Mouse (Mus musculus) liver, adult 2 months (tissue): Measurements from ENCODE around the gene Tubb5. TPM values are rescaled to one million over a fixed set of nuclear protein-coding genes. Genes with fewer than 3 reads are reported as not detected.

Experiments
- DNase-seq: peaks from one replicate; pipeline ENCODE4 v3.0.0-alpha.2; 2011; ENCODE audit warnings: low read depth, low spot score; ENCODE audit errors: extremely low read depth
- H3K27ac ChIP-seq: fragments of 200-500 bp; replicated peaks from 2 replicates; pipeline ENCODE4 v1.5.1; 2012; ENCODE audit warnings: low read depth, mild to moderate bottlenecking, control low read depth, inconsistent platforms, low read length; ENCODE audit not compliant: insufficient read depth
- H3K27me3 ChIP-seq: fragments of 200-500 bp; 2 replicates; pipeline ENCODE4 v1.6.1; 2012; ENCODE audit warnings: mild to moderate bottlenecking, moderate library complexity, low read length, inconsistent platforms; ENCODE audit not compliant: control insufficient read depth, insufficient read depth
- H3K36me3 ChIP-seq: fragments of 200-500 bp; 2 replicates; pipeline ENCODE4 v1.6.1; 2012; ENCODE audit warnings: low read length, inconsistent platforms; ENCODE audit not compliant: control insufficient read depth, insufficient read depth
- H3K4me1 ChIP-seq: fragments of 200-500 bp; 2 replicates; pipeline ENCODE4 v1.6.1; 2011; ENCODE audit warnings: low read length; ENCODE audit not compliant: control insufficient read depth, insufficient read depth
- H3K4me3 ChIP-seq: fragments of 200-500 bp; 2 replicates; pipeline ENCODE4 v1.5.1; 2011; ENCODE audit warnings: low read depth, mild to moderate bottlenecking, control low read depth, low read length, moderate library complexity; ENCODE audit not compliant: insufficient read depth
- H3K79me2 ChIP-seq: fragments of 200-500 bp; 2 replicates; pipeline ENCODE4 v1.6.1; 2012; ENCODE audit warnings: inconsistent platforms, mild to moderate bottlenecking, low read length, moderate library complexity; ENCODE audit not compliant: control insufficient read depth, insufficient read depth
- H3K9ac ChIP-seq: fragments of 200-500 bp; 2 replicates; pipeline ENCODE4 v1.6.1; 2012; ENCODE audit warnings: low read depth, mild to moderate bottlenecking, control low read depth, inconsistent platforms, low read length
- CTCF ChIP-seq: fragments of 200-500 bp; IDR thresholded peaks from 2 replicates; pipeline ENCODE4 v1.5.1; 2011; ENCODE audit warnings: low read depth, low read length, control low read depth
- POLR2A ChIP-seq: fragments of 200-500 bp; IDR thresholded peaks from 2 replicates; pipeline ENCODE4 v1.6.1; 2011; ENCODE audit warnings: low read length, control low read depth; ENCODE audit not compliant: insufficient read depth; ENCODE audit errors: extremely low read depth
- WGBS: fragments of 180-500 bp; shearing (Covaris S2); methylation state at CpG from one replicate; pipeline ENCODE4 v1.1.7; 2018; 5-methylcytosine and 5-hydroxymethylcytosine counted together
- polyA plus RNA-seq: library from polyadenylated mRNA; depleted of rRNA; stranded (reverse); fragments of >200 nt; gene quantifications from 2 replicates; pipeline ENCODE4 v1.2.3, GENCODE M21; 2012
- total RNA-seq: library from RNA; depleted of rRNA; stranded (reverse); fragments of >200 nt; gene quantifications from 2 replicates; pipeline ENCODE4 v1.2.3, GENCODE M21; 2014

Tubb5 gene
- total and polyA plus RNA-seq, 2 experiments: 37.5 to 62.2 TPM

GRCm38 (mm10) chr17:35820111-35820510, 18.0 kb downstream of the Tubb5 start:
- no peaks in the 10 kb centered on the region for H3K27me3 ChIP-seq
- H3K36me3 ChIP-seq: no peaks in the 10 kb centered on the region
- WGBS: 86% methylated on average over 5 of the region's 5 CpGs
- H3K4me1 ChIP-seq: peaks cover 18% of the 10 kb centered on the region
- DNase-seq: no peak
- H3K27ac ChIP-seq: no peak overlapping the region
- no peaks in the 10 kb centered on the region for H3K79me2 ChIP-seq
- no peak overlapping the region for H3K9ac ChIP-seq
- TF ChIP-seq CTCF (no peak), POLR2A (no peak)
- no peak overlapping the region for H3K4me3 ChIP-seq

GRCm38 (mm10) chr17:35817226-35817625, 20.9 kb downstream of the Tubb5 start:
- DNase-seq: no peak
- Histone ChIP-seq H3K9ac (no peak overlapping the region), H3K36me3 (no peaks in the 10 kb centered on the region), H3K27me3 (no peaks in the 10 kb centered on the region), H3K4me3 (no peak overlapping the region), H3K27ac (no peak overlapping the region), H3K4me1 (peaks cover 28% of the 10 kb centered on the region), H3K79me2 (no peaks in the 10 kb centered on the region)
- WGBS: 86% methylated on average over 10 of the region's 10 CpGs
- no peak for TF ChIP-seq CTCF
- TF ChIP-seq POLR2A: no peak

- DNase-seq: peak; percentile 72
- Histone ChIP-seq H3K79me2 (no peaks in the 10 kb centered on the region), H3K27ac (no peak overlapping the region), H3K27me3 (no peaks in the 10 kb centered on the region), H3K4me1 (peaks cover 28% of the 10 kb centered on the region), H3K9ac (no peak overlapping the region), H3K4me3 (no peak overlapping the region), H3K36me3 (no peaks in the 10 kb centered on the region)
- TF ChIP-seq CTCF (no peak), POLR2A (no peak)
- WGBS: 34% methylated on average over 9 of the region's 14 CpGs
Measured at GRCm38 (mm10) chr17:35816686-35817085, 21.4 kb downstream of the Tubb5 start.

- no peaks in the 10 kb centered on the region for H3K27me3 ChIP-seq
- 26% methylated on average over 7 of the region's 7 CpGs for WGBS
- peaks cover 27% of the 10 kb centered on the region for H3K4me1 ChIP-seq
- no peak for TF ChIP-seq POLR2A
- TF ChIP-seq CTCF: no peak
- no peaks in the 10 kb centered on the region for H3K36me3 ChIP-seq
- DNase-seq: peak; percentile 59
- peak overlapping the region; percentile 64 for H3K27ac ChIP-seq
- H3K9ac ChIP-seq: no peak overlapping the region
- H3K4me3 ChIP-seq: no peak overlapping the region
- H3K79me2 ChIP-seq: no peaks in the 10 kb centered on the region
Measured at GRCm38 (mm10) chr17:35815836-35816235, 22.3 kb downstream of the Tubb5 start.

GRCm38 (mm10) chr17:35814678-35815077, 23.4 kb downstream of the Tubb5 start:
- peak; percentile 97 for DNase-seq
- H3K27me3 ChIP-seq: no peaks in the 10 kb centered on the region
- 10% methylated on average over 6 of the region's 6 CpGs for WGBS
- TF ChIP-seq CTCF (no peak), POLR2A (no peak)
- H3K9ac ChIP-seq: no peak overlapping the region
- no peak overlapping the region for H3K4me3 ChIP-seq
- no peaks in the 10 kb centered on the region for H3K36me3 ChIP-seq
- H3K79me2 ChIP-seq: no peaks in the 10 kb centered on the region
- 0 out of 2 replicates have a peak overlapping the region, but pooled peaks have one; percentile 24 for H3K27ac ChIP-seq
- H3K4me1 ChIP-seq: peaks cover 27% of the 10 kb centered on the region

- H3K4me3 ChIP-seq: no peak overlapping the region
- DNase-seq: peak; percentile 52
- no peaks in the 10 kb centered on the region for H3K27me3 ChIP-seq
- peaks cover 27% of the 10 kb centered on the region for H3K4me1 ChIP-seq
- no peaks in the 10 kb centered on the region for H3K36me3 ChIP-seq
- TF ChIP-seq POLR2A (no peak), CTCF (no peak)
- peak overlapping the region; percentile 37 for H3K27ac ChIP-seq
- no peak overlapping the region for H3K9ac ChIP-seq
- 41% methylated on average over 7 of the region's 7 CpGs for WGBS
- H3K79me2 ChIP-seq: no peaks in the 10 kb centered on the region
Measured at GRCm38 (mm10) chr17:35813653-35814052, 24.5 kb downstream of the Tubb5 start.
